Mouse (Mus musculus) frontal cortex, adult (tissue): ENCODE measurements around the gene Rictor.

Source experiments
- ATAC-seq: cut with Nextera tagmentation; 2 replicates; pipeline ENCODE4 v1.9.2; 2017; ENCODE audit warnings: mild to moderate bottlenecking, moderate library complexity, mixed read lengths; ENCODE audit not compliant: low TSS enrichment

The Rictor gene

GRCm38 (mm10) chr15:6707936-6708525 lies at the start of gene Rictor:
Gene Rictor (plus strand): TSS chr15:6708379.
- peak; percentile 75 for ATAC-seq

DNA sequence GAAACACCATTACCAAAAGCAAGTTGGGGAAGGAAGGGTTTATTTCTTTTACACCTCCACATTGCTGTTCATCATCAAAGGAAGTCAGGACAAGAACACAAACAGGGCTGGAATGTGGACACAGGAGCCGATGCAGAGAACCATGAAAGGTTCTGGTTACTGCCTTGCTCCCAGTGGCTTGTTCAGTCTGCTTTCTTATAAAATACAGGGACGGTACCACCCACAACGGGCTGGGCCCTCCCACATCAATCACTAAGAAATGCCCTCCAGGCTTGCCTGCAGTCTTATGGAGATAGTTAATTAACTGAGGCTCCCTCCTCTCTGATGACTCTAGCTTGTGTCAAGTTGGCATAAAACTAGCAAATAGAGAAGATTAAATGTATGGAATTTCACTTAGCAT lies 46.2 kb upstream of the Rictor start:
- ATAC-seq: no peak

DNA sequence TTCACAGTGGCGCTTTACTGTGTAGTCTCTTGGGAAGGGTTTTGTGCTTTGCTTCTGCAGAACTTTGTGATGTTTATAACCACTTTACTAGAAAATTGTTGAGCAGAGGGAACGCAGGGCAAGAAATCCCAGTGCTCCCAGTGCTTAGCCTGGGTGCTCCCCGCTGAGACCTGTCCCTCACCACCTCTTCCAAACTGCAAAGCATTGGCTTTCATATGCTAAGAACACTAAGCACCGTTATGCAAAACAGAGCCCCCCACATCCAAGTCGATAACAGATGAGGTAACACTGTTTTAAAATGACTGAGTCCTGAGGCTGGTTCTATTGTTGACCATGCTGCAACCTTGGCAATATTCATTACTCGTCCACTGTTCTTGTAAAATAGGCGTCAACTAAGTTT lies 44.2 kb upstream of the Rictor start:
- no peak for ATAC-seq

- no peak for ATAC-seq
Measured at GRCm38 (mm10) chr15:6666072-6666471, 42.1 kb upstream of the Rictor start.

- no peak for ATAC-seq
Measured at GRCm38 (mm10) chr15:6668793-6669437, 39.3 kb upstream of the Rictor start.

DNA sequence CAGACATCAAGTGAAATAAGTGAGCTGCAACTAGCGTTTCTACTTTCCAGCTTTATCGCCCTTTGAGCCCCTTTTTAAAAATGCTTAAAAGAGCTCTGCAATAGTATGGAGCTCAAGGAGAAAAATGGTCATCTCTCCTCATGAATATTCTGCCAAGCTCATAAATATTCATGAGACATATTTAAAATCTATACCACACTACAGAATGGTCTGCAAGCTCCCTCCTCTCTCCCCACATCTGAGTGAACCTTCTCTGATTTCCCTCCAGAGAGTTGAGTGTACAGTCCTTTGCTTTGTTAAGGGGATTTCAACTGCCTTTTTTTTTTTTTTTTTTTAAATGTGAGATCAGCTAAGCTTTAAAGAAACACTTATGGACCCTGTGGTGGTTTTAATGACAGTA lies 29.7 kb upstream of the Rictor start:
- ATAC-seq: no peak

DNA sequence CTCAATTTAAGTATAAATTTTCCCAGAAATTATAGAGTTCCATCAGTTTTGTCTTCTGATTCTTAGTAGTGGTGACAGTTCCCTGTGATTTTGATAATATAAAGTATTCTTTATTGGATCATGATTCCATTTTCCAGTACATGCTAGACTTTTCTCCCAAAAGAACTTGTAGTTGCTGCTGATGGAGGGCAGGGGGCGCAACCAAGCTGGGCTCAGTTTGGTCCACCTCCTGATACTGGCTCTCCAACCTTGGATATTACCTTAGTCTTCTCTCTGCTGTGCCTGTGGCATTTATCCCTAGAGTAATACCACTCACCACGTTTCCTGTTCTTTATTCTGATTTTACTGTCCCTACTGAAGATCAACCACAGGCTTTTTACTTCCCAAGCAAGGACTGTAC lies 6.0 kb upstream of the Rictor start:
- ATAC-seq: no peak

DNA sequence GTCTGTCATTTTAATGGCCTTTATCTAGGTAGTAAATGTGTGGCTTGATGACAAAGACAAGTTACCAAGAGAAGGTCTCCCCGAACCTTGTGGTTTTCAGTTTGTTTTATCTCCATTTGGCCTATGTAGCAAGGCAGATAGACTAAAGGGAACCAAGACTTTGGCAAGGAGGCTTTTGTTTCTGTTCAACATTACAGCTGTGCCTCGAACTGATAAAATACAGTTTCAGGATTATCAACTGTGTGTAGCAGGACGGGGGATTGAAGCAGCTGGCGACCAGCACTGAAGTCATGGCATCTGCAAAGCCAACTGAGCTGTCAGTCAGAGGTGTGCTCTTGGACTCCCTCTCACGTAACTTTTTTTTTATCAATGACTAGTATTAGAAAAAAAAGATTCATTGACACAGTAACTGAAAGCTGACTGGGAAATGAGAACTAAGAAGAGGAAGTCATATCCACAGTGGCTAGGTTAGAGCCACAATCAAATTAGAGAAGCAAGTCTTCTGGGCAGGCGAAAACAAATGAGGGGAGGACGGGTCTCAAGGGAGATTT lies 2.8 kb upstream of the Rictor start:
- no peak for ATAC-seq

- peak; percentile 44 for ATAC-seq
Measured at GRCm38 (mm10) chr15:6707551-6707935, 636 bp upstream of the Rictor start.

GRCm38 (mm10) chr15:6708526-6709441 lies 605 bp downstream of the Rictor start:
- peak; percentile 60 for ATAC-seq

- ATAC-seq: no peak
Measured at GRCm38 (mm10) chr15:6709618-6710017, 1.4 kb downstream of the Rictor start.

DNA sequence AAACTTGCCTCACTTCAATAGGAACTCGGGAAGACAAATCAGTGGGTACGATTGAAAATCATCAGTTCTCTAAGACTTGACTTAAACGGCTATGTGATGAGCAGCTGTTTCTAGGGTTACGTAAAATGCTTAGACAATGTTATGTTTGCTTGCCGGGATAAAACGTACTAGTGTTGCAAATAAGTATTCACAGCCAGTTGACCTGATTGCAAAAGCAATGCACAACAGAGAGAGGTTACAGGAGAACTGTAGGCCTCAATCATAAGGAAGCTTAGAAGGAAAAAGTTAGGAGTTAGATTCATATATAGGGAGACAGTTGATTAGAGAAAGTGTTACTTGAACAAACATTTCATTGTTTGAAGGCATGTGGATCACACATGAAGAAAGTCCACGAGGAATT lies 2.2 kb downstream of the Rictor start:
- ATAC-seq: no peak

DNA sequence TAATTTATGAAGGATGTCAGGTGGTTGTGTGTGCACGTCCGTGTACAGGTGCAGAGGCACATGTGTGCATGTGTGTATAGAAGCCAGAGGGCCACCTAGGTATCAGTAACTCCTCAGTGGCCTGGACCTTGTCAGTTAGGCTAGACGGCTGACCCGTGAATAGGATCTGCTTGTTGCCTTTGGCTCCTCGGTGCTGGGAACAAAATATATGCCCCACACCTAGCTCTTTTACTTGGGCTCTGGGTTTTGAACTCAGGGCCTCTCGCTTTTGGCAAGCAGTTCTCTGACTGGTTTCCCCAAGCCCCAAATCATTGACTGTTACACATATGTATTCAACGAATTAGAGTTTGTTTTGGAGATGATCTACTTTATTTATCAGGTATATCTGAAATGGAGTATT lies 3.0 kb downstream of the Rictor start:
- no peak for ATAC-seq

GRCm38 (mm10) chr15:6714819-6715218 lies 6.6 kb downstream of the Rictor start:
- no peak for ATAC-seq

DNA sequence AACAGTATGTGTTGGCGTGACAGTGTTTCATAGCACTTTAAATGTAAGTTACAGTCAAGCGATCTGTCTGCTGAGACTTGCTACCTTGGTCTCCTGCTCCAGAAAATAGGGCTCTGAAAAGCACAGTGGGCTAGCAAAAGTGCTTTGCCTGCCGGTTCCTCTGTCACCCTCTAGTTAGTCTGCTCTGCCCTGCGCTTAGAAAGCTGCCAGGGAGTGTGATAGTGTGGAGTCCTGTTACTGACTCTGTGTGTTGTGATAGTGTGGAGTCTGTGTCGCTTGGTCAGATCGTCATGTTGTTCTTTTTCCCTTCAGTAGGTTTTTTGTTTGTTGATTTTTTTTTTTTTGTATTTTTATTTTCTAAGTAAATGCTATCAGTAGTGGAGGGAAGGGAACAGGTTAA lies 7.1 kb downstream of the Rictor start:
- ATAC-seq: no peak

DNA sequence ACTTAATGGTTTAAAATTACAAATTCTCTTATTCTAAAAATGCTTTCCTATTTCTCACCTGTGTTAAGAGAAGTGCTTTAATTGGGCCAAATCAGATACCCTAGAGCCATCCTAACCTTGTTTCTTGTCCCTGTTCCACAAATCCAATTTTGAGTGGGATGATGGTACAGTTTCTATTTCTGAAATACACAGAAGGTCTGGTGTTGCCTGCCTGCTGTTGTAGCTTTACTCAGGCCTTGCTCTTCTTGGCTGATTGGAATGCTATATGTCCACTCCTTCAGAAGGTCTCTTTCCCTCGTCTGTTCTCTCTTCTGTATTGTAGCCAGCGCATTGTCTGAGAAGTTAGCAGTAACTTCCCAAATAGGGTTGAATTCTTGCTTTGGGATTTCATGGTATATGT lies 13.2 kb downstream of the Rictor start:
- ATAC-seq: peak; percentile 45

DNA sequence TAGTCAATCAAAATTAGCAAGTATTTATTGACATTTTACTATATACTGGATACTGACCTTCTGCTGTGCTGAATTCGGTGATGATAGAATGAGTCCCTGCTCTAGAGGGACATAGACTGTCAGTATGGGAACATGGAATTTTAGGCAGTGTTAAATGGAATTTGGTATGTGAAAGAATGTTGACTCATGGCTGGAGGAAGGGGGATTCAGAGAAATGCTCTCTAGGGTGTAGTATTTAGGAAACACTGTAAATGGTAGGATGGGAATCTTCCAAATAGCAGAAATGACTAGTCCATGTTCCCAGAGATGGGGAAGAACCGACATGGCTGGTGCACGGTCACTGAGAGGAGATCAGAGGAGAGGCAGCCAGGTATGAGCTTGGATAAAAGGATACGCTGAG lies 13.6 kb downstream of the Rictor start:
- 0 out of 2 replicates have a peak, but pooled peaks have one; percentile 21 for ATAC-seq

DNA sequence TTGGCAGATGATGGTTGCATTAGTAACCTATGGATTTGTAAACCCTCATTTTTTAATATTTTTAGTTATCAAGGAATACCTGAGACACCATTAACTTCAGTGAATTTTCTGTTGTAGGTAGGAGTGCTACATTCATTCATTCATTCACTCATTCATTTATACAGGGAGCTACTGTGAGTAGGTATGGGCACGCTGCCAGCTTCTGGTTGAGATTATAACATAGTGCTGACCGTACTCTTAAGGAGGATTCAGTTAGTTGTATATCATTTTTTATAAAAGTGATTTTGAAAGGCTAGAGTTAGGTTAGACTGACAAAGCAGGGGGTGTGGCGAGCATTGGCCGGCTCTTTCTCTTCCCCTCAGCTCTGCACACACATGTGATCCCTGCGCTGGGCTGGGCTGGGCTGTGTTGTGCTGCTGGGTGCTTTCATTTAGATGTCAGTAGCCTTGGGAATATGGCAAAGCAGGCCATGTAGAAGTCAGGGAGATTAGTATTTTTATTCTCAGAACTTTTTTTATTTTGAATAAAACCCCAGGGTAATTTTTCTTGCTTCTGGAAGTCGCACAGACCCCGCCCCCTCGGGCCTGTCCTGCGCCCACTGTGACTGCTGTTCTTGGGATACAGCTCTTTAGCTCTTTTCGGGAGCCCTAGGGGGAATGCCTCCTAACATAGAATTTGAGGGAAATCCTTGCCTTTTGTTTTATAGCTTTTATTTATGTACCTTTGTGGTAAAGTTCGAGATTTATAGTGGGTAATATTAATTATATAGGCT lies 14.4 kb downstream of the Rictor start:
- ATAC-seq: no peak

DNA sequence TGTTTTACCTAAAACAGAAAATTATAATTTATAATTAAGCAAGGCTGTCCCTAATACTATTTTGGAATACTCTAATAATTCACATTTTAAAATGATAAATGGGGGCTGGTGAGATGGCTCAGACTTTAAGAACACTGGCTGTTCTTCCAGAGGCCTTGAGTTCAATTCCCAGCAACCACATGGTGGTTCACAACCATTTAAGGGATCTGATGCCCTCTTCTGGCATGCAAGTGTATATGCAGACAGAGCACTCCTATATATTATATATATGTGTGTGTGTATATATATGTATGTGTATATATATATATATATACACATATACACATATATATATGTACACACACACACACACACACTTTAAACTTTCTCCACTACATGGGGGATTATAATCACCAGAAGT lies 15.2 kb downstream of the Rictor start:
- no peak for ATAC-seq

GRCm38 (mm10) chr15:6724442-6724841 lies 16.3 kb downstream of the Rictor start:
- ATAC-seq: no peak

- no peak for ATAC-seq
Measured at GRCm38 (mm10) chr15:6726130-6726808, 18.1 kb downstream of the Rictor start.
